Mouse (Mus musculus): ENCODE measurements around the gene Ybx2.

The Ybx2 gene

GRCm38 (mm10) chr11:69935137-69935879, at the start of gene Ybx2:
TSS of gene Ybx2 (plus strand) at chr11:69935796.
- DNase-seq (ENCODE audit: low read depth, low spot score): peak; percentile 95

DNA sequence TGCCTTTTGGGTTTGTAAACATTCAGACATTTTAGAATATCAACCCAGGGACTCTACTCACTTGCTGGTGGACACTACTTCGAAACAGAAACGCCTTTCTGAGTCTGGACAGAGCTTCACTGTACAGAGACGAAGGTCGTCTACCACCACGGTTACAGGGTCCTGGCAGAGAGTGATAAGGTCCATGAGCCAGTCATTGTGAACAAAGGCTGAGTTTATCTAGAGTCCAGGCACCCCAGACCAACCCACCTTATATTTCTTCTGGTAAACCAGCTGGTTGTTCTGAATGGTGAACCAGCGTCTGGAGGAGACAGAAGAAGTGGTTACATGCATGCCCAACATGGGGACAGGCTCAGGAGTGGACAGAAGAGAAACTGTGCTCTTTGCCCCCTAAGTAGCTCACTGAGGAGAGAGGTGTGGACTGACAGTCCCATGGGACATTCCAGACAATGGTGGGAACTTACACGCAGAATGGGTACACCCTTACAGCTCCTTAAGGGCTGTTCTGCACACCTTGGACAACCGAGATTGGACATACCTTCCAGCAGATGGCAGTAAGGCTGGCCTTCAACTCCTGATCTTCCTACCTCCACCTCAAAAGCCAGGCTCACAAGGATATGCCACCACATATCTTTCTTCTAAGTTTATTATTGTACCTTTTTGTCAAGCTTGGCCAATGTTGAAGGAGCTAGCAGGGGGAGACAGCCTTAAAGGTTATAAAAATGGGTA, 48.5 kb upstream of the Ybx2 start:
- peak; percentile 84 for DNase-seq (ENCODE audit: low read depth, low spot score)

GRCm38 (mm10) chr11:69891482-69891881, 44.1 kb upstream of the Ybx2 start:
- DNase-seq (ENCODE audit: low read depth, low spot score): no peak

DNA sequence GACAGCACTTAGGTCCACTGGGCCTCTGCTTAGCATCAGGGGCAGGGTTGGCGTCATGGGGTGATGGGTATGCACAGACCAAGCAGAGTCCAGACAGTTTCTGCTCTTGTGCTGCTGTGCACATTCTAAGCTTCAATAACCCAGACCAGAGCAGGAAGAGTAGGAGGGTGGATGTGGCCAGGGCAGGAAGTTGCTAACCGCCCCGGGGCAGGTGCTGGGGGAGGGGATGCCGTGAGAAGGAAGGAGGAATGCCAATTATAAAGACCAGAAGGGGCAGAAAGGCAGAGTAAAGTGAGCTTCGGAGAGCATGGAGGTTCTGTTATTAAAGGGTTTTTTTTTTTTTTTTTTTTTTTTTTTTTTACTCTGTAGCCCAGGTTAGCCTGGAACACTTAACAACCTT, 40.9 kb upstream of the Ybx2 start:
- peak; percentile 69 for DNase-seq (ENCODE audit: low read depth, low spot score)

- DNase-seq (ENCODE audit: low read depth, low spot score): no peak
Measured at GRCm38 (mm10) chr11:69895291-69895690, 40.3 kb upstream of the Ybx2 start, which contains the start of gene Acap1. TSS of gene Acap1 (minus strand) at chr11:69895539.

DNA sequence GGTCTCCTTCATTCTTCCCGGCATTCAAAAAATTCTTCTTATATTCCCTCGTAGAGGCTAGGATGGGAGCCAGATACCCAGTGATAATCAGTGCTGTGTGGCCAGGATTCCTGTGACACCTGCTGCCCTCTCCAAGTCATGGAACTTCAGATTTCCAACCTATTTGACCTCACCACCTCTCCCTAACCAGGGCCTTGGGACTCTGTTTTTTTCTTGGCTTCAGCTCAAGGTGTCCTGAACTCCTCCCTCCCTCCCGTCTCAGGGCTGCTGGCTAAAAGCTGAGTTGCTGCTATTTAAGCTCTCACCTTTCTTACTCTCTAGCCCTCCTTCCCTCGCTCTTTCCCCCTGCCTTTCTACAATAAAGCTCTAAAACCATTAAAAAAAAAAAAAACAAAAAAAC, 35.7 kb upstream of the Ybx2 start:
- no peak for DNase-seq (ENCODE audit: low read depth, low spot score)

GRCm38 (mm10) chr11:69900471-69901405, 34.9 kb upstream of the Ybx2 start, which contains the start of the genes 2810408A11Rik and Neurl4:
TSS of gene 2810408A11Rik (minus strand) at chr11:69900987.
TSS of gene Neurl4 (plus strand) at chr11:69901072.
- DNase-seq (ENCODE audit: low read depth, low spot score): peak; percentile 98

DNA sequence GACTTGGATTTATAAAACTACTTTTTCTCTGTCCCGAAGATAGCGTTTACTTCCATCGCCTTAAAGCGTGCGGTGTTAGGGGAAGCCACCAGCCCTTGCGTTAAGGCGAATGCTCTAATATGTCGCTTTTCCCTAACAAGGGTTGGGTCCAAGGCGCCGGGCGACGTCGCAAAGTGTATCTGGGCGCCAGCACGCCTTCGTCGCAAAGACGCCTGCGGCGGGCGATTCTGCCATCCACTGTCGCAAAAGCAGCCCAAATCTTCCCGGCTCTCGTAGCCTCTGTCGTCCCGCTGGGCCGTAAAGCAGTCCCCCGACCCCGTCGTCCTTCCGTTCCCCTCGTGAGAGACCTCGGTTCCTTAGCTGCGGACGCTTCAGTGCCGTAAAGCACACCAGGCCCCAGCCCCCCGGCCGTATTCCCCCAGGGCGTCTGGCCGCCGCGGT, 34.2 kb upstream of the Ybx2 start:
- DNase-seq (ENCODE audit: low read depth, low spot score): peak; percentile 100

- no peak for DNase-seq (ENCODE audit: low read depth, low spot score)
Measured at GRCm38 (mm10) chr11:69901993-69902392, 33.6 kb upstream of the Ybx2 start.

DNA sequence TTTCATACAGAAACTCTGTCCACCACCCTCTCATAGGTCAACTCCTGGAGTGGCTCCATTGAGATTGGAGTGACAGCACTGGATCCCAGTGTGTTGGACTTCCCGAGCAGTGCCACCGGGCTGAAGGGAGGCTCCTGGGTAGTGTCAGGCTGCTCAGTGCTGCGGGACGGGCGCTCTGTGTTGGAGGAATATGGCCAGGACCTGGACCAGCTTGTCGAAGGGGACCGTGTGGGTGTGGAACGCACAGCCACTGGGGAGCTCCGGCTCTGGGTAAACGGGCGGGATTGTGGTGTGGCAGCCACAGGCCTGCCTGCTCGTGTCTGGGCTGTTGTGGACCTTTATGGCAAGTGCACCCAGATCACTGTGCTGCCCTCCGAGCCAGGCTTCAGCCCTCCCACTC, 32.6 kb upstream of the Ybx2 start:
- no peak for DNase-seq (ENCODE audit: low read depth, low spot score)

DNA sequence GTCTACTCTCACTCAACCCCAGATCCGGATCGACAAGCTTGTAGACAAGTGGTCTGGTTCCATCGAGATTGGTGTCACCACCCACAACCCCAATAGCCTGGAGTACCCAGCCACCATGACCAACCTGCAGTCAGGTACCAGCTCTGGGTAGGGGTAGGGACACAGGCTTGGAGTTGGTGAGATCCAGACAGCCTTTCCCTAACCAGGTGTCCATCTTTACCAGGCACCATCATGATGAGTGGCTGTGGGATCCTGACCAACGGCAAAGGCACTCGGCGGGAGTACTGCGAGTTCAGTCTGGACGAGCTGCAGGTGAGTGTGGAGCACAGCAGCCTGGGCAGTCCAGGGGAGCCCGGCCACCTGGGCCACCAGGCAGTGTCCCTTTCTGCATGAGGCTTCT, 31.3 kb upstream of the Ybx2 start:
- no peak for DNase-seq (ENCODE audit: low read depth, low spot score)

DNA sequence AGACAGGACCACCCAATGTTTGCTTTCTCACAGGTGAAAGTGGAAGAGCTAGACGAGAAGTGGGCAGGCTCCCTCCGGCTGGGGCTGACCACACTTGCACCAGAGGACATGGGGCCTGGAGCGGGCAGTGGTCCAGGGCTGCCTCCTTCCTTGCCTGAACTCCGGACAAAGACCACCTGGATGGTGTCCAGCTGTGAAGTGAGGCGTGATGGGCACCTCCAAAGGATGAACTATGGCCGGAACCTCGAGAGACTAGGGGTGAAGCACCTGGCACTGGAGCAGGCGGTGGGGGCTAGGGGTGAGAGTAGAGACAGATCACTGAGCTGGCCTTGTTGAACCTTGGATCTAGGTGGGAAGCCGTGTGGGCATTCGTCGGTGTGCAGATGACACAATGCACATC, 27.0 kb upstream of the Ybx2 start:
- no peak for DNase-seq (ENCODE audit: low read depth, low spot score)

DNA sequence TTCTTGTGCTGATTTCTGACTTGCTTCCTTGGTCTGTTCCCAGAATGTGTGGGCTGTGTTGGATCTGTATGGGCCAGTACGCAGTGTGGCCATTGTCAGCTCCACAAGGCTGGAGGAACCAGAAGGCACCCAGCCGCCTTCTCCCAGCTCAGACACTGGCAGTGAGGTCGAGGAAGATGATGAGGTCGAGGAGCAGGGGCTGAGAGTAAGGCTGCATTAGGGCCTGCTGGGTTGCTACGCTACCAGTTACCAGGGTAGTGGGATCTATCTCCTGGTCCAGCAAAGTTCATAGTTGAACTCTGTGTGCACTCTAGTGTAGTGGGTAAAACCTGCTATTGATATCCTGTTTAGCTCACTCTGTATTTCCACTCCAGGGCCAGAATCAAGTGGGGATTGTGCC, 26.4 kb upstream of the Ybx2 start:
- DNase-seq (ENCODE audit: low read depth, low spot score): no peak

DNA sequence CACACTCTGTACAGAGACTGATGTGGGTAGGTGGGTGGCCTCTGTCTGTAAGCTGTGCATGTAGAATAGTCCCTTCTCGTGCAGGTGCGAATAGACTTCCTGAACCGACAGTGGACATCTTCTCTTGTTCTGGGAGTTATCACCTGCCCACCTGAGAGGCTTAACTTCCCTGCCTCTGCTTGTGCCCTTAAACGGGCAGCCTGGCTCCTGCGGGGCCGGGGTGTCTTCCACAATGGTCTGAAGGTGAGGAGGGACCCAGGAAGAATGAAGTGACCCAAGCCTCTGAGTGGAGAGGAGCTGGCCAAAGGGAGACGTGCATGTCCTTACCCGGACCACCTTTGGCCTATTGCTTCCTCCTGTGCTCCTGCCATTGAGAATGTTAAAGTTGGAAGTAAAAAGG, 25.4 kb upstream of the Ybx2 start:
- no peak for DNase-seq (ENCODE audit: low read depth, low spot score)

DNA sequence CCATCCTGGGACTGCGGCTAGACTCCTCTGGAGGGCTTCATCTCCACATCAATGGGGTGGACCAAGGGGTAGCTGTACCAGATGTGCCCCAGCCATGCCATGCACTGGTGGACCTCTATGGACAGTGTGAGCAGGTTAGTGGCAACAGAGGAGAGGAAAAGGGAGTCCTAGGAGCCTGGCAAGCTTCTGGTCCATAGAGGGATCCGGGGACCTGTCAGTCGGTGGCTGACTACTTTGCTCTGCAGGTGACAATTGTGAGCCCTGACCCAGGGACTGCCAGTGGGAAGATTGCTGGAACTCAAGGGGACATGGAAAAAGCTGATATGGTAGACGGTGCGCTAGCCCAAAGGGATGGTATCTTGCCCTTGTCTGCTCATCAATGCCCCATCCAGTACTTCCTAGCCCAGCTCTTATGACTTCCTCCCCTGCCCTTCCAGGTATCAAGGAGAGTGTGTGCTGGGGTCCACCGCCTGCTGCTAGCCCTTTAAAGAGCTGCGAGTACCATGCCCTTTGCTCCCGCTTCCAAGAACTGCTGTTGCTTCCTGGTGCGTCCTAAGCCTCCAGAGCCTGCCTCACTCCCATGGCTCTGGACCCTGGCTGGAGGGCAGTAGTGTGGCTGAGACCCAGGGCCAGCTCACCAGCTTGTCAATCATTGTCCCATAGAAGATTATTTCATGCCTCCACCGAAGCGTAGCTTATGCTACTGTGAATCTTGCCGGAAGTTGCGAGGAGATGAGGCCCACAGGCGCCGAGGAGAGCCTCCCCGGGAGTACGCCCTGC, 24.6 kb upstream of the Ybx2 start:
- no peak for DNase-seq (ENCODE audit: low read depth, low spot score)

GRCm38 (mm10) chr11:69911701-69912100, 23.9 kb upstream of the Ybx2 start:
- no peak for DNase-seq (ENCODE audit: low read depth, low spot score)

DNA sequence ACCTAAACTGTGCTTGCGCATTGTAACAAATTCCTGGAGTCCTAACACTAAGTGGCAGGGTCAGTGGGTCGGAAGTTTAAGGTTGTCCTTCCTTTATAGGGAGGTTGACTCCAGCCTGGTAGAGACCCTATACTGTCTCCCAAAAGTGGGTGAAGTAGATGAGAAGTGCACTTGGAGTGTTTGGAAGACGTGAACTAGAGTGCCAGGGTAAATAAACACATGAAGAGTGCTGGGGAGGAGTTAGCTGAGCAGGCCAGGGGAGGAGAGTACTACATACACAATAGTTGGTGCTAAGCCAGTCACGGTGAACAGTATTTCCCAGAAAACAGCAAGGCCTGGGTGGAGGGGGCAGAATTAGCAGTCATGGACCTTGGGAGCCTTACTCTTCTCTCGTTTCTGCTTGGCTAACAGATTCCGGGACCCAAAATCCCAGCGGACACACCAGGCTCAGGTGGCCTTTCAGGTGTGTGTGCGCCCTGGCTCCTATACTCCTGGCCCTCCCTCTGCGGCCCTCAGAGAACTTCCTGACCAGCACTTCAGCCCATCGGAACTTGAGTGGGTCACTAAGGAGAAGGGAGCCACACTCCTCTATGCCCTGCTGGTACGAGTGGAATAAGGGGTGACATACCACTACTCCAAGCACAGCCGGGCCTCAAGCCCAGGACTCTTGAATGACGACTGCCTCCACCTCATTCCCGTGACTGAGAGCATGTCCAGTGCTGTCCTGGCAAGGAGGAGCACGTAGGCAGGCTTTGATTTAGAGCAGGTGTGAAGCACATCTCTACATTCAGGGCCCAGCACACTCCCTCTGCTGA, 22.7 kb upstream of the Ybx2 start:
- no peak for DNase-seq (ENCODE audit: low read depth, low spot score)

GRCm38 (mm10) chr11:69913554-69914371, 21.8 kb upstream of the Ybx2 start, which contains the start of gene Gps2:
TSS of gene Gps2 (plus strand) at chr11:69913888.
- peak; percentile 97 for DNase-seq (ENCODE audit: low read depth, low spot score)

GRCm38 (mm10) chr11:69914372-69914764, 21.2 kb upstream of the Ybx2 start:
- peak; percentile 80 for DNase-seq (ENCODE audit: low read depth, low spot score)
